Mouse (Mus musculus) liver, adult 2 months (tissue): ENCODE data around the gene Zfp334. TPM values are rescaled to one million over a fixed set of nuclear protein-coding genes. Genes with fewer than 3 reads are reported as not detected.

Source experiments
- DNase-seq: peaks from one replicate; pipeline ENCODE4 v3.0.0-alpha.2; 2011; ENCODE audit warnings: low read depth, low spot score; ENCODE audit errors: extremely low read depth
- H3K27ac ChIP-seq: fragments of 200-500 bp; replicated peaks from 2 replicates; pipeline ENCODE4 v1.5.1; 2012; ENCODE audit warnings: low read depth, mild to moderate bottlenecking, control low read depth, inconsistent platforms, low read length; ENCODE audit not compliant: insufficient read depth
- H3K27me3 ChIP-seq: fragments of 200-500 bp; 2 replicates; pipeline ENCODE4 v1.6.1; 2012; ENCODE audit warnings: mild to moderate bottlenecking, moderate library complexity, low read length, inconsistent platforms; ENCODE audit not compliant: control insufficient read depth, insufficient read depth
- H3K36me3 ChIP-seq: fragments of 200-500 bp; 2 replicates; pipeline ENCODE4 v1.6.1; 2012; ENCODE audit warnings: low read length, inconsistent platforms; ENCODE audit not compliant: control insufficient read depth, insufficient read depth
- H3K4me1 ChIP-seq: fragments of 200-500 bp; 2 replicates; pipeline ENCODE4 v1.6.1; 2011; ENCODE audit warnings: low read length; ENCODE audit not compliant: control insufficient read depth, insufficient read depth
- H3K4me3 ChIP-seq: fragments of 200-500 bp; 2 replicates; pipeline ENCODE4 v1.5.1; 2011; ENCODE audit warnings: low read depth, mild to moderate bottlenecking, control low read depth, low read length, moderate library complexity; ENCODE audit not compliant: insufficient read depth
- H3K79me2 ChIP-seq: fragments of 200-500 bp; 2 replicates; pipeline ENCODE4 v1.6.1; 2012; ENCODE audit warnings: inconsistent platforms, mild to moderate bottlenecking, low read length, moderate library complexity; ENCODE audit not compliant: control insufficient read depth, insufficient read depth
- H3K9ac ChIP-seq: fragments of 200-500 bp; 2 replicates; pipeline ENCODE4 v1.6.1; 2012; ENCODE audit warnings: low read depth, mild to moderate bottlenecking, control low read depth, inconsistent platforms, low read length
- CTCF ChIP-seq: fragments of 200-500 bp; IDR thresholded peaks from 2 replicates; pipeline ENCODE4 v1.5.1; 2011; ENCODE audit warnings: low read depth, low read length, control low read depth
- POLR2A ChIP-seq: fragments of 200-500 bp; IDR thresholded peaks from 2 replicates; pipeline ENCODE4 v1.6.1; 2011; ENCODE audit warnings: low read length, control low read depth; ENCODE audit not compliant: insufficient read depth; ENCODE audit errors: extremely low read depth
- WGBS: fragments of 180-500 bp; shearing (Covaris S2); methylation state at CpG from one replicate; pipeline ENCODE4 v1.1.7; 2018; 5-methylcytosine and 5-hydroxymethylcytosine counted together
- polyA plus RNA-seq: library from polyadenylated mRNA; depleted of rRNA; stranded (reverse); fragments of >200 nt; gene quantifications from 2 replicates; pipeline ENCODE4 v1.2.3, GENCODE M21; 2012
- total RNA-seq: library from RNA; depleted of rRNA; stranded (reverse); fragments of >200 nt; gene quantifications from 2 replicates; pipeline ENCODE4 v1.2.3, GENCODE M21; 2014

The Zfp334 gene
- total and polyA plus RNA-seq, 2 experiments: 0.46 to 0.65 TPM

GRCm38 (mm10) chr2:165371066-165371465, 17.0 kb downstream of the Zfp334 start:
- Histone ChIP-seq H3K4me1 (peaks cover 2% of the 10 kb centered on the region; the same call in 1 of the 2 replicates), H3K27me3 (0 out of 2 replicates have a peak, but pooled peaks cover 3% of the 10 kb centered on the region), H3K79me2 (no peaks in the 10 kb centered on the region), H3K27ac (no peak overlapping the region), H3K36me3 (no peaks in the 10 kb centered on the region), H3K4me3 (no peak overlapping the region), H3K9ac (no peak overlapping the region)
- 33% methylated on average over 3 of the region's 3 CpGs for WGBS
- no peak for DNase-seq
- TF ChIP-seq CTCF (no peak), POLR2A (no peak)

DNA sequence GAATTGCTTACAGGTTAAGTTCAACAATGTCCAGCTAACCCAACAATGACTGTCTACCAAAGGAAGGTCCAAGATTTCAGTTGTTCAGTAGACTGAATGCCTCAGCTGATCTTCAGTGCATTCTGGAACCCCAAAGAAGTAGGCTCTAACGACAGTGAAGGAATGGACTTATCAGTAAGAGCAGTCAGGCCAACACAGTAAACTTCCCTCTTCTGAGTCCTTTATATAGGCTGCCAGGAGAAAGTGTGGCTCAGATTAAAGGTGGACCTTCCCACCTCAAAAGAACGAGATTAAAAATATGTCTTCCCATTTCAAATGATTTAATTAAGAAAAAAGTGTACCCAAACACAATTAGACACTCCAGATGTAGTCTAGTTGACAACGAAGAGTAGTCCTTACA, 17.7 kb downstream of the Zfp334 start:
- DNase-seq: no peak
- no peak overlapping the region for H3K27ac ChIP-seq
- 0 out of 2 replicates have a peak, but pooled peaks cover 3% of the 10 kb centered on the region for H3K27me3 ChIP-seq
- H3K79me2 ChIP-seq: no peaks in the 10 kb centered on the region
- H3K9ac ChIP-seq: no peak overlapping the region
- H3K4me1 ChIP-seq: peaks cover 2% of the 10 kb centered on the region; the same call in 1 of the 2 replicates
- TF ChIP-seq POLR2A (no peak), CTCF (no peak)
- WGBS: 71% methylated on average over 3 of the region's 3 CpGs
- no peak overlapping the region for H3K4me3 ChIP-seq
- no peaks in the 10 kb centered on the region for H3K36me3 ChIP-seq

DNA sequence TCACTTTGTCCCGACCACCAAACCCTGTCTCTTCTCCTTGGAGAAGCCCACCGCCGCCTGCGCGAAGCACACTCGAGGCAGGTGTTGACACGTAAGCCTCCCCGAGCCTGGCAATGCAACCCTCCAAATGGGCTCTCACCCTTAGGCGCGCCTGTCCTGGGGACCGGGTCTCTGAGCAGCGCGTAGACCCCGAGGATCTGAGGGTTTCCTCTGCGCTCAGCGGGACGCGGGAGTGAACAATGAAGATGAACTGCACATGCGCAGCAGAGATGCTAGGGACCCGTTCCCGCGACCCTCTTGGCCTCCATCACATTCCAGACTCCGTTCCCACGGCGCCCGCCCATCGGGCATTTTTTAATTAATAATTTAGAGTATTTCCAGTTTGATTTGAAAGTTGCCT, 19.6 kb downstream of the Zfp334 start, which contains the start of gene Zfp663:
Gene Zfp663 (minus strand): TSS at position 234 of the 400 bp plus-strand sequence.
- 22% methylated on average over 27 of the region's 27 CpGs for WGBS
- TF ChIP-seq CTCF (no peak), POLR2A (no peak)
- no peaks in the 10 kb centered on the region for H3K36me3 ChIP-seq

DNA sequence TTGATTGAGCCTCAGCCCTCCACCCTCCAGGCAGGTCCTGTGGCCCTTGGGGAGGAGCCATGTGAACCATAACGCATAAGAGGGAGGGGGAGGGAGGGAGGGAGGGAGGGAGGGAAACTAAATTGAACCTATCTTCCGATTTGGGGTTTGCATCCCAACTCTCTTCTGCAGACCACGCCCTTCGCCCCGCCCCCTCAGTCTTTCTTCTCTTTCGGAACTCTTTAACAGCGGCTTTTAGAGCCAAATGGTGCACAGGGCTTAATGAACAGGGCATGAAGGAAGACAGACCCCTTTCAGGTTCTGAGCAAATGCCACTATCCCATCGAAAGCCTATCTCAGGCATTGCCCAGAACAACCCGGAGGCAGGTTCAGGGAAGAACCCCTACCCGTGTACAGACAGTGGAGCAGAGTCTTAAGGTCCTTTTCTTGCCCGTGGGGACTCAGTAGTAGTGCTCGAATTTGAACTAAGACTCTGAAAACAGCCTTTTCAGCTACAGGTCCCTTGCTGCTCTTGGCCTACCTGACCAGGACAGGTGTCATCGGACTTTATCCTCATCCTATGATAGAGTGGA, 20.1 kb downstream of the Zfp334 start:
- TF ChIP-seq POLR2A (no peak), CTCF (no peak)
- Histone ChIP-seq H3K9ac (no peak overlapping the region), H3K4me1 (peaks cover 2% of the 10 kb centered on the region; the same call in 1 of the 2 replicates), H3K79me2 (no peaks in the 10 kb centered on the region), H3K27ac (no peak overlapping the region), H3K27me3 (0 out of 2 replicates have a peak, but pooled peaks cover 3% of the 10 kb centered on the region), H3K4me3 (no peak overlapping the region), H3K36me3 (no peaks in the 10 kb centered on the region)
- WGBS: 8% methylated on average over 13 of the region's 13 CpGs
- no peak for DNase-seq

More for the DNA sequence above, 19.6 kb downstream of the Zfp334 start, which contains the start of gene Zfp663:
- Histone ChIP-seq H3K27ac (no peak within 1 kb of the TSS), H3K9ac (no peak within 1 kb of the TSS), H3K4me1 (peaks cover 2% of the 10 kb centered on the region; the same call in 1 of the 2 replicates), H3K4me3 (no peak within 1 kb of the TSS), H3K79me2 (no peaks in the 10 kb centered on the region), H3K27me3 (0 out of 2 replicates have a peak, but pooled peaks cover 3% of the 10 kb centered on the region)
- no peak for DNase-seq

DNA sequence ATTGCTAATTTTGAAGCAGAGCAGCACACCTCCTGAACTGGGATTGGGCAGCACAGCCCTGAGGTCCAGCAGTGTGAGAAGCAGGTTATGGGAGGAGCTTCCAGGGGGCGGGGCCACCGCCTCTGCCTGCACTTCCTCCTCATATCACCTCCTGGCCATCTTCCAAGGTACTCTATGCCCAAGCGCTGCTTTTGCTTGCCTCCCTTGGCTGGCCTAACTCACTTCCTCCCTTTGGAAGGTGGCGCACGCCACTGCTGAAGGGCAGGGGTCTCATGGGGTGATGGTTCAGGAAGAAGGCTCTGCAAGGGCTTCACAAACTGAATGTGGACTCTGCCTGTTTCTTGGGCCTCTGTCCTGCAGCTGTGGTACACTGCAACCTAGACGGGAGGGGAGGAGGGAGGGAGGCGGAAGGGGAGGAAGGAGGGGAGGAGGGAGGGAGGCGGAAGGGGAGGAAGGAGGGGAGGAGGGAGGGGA, 21.0 kb downstream of the Zfp334 start:
- no peak overlapping the region for H3K9ac ChIP-seq
- H3K36me3 ChIP-seq: no peaks in the 10 kb centered on the region
- TF ChIP-seq CTCF (no peak), POLR2A (no peak)
- H3K79me2 ChIP-seq: no peaks in the 10 kb centered on the region
- H3K27me3 ChIP-seq: 0 out of 2 replicates have a peak, but pooled peaks cover 3% of the 10 kb centered on the region
- WGBS: 1% methylated on average over 5 of the region's 8 CpGs
- H3K4me1 ChIP-seq: peaks cover 2% of the 10 kb centered on the region; the same call in 1 of the 2 replicates
- H3K4me3 ChIP-seq: no peak overlapping the region
- no peak overlapping the region for H3K27ac ChIP-seq
- DNase-seq: peak; percentile 54
